Mouse (Mus musculus) forebrain, embryonic 15.5 days (tissue): ENCODE results near the gene Paqr8. TPM values are rescaled to one million over a fixed set of nuclear protein-coding genes. Genes with fewer than 3 reads are reported as not detected.

ENCODE experiments used
- ATAC-seq: fragments of 200-750 bp; cut with Nextera tagmentation; replicated peaks from 2 replicates; pipeline ENCODE4 v1.8.0; 2017; ENCODE audit warnings: mild to moderate bottlenecking, moderate TSS enrichment, moderate library complexity
- H3K27ac ChIP-seq: fragments of 300-500 bp; sonication (generic); replicated peaks from 2 replicates; pipeline ENCODE4 v1.5.1; 2015; ENCODE audit warnings: mild to moderate bottlenecking, inconsistent platforms
- H3K27me3 ChIP-seq: fragments of 300-500 bp; sonication (generic); 2 replicates; pipeline ENCODE4 v1.6.1; 2015; ENCODE audit warnings: inconsistent platforms
- H3K36me3 ChIP-seq: fragments of 300-500 bp; sonication (generic); 2 replicates; pipeline ENCODE4 v1.6.1; 2015; ENCODE audit warnings: mild to moderate bottlenecking, inconsistent platforms
- H3K4me1 ChIP-seq: fragments of 300-500 bp; sonication (generic); 2 replicates; pipeline ENCODE4 v1.6.1; 2015; ENCODE audit warnings: inconsistent platforms
- H3K4me2 ChIP-seq: fragments of 300-500 bp; sonication (generic); replicated peaks from 2 replicates; pipeline ENCODE4 v1.6.1; 2015; ENCODE audit warnings: mild to moderate bottlenecking, inconsistent platforms
- H3K4me3 ChIP-seq: fragments of 300-500 bp; sonication (generic); 2 replicates; pipeline ENCODE4 v1.5.1; 2015; ENCODE audit warnings: mild to moderate bottlenecking, inconsistent platforms
- H3K9ac ChIP-seq: fragments of 300-500 bp; sonication (generic); replicated peaks from 2 replicates; pipeline ENCODE4 v1.6.1; 2015; ENCODE audit warnings: mild to moderate bottlenecking, inconsistent platforms
- H3K9me3 ChIP-seq: fragments of 300-500 bp; sonication (generic); 2 replicates; pipeline ENCODE4 v1.6.1; 2016; ENCODE audit warnings: inconsistent platforms
- WGBS: fragments of 180-500 bp; shearing (Covaris S2); methylation state at CpG from one replicate; pipeline ENCODE4 v1.1.7; 2015; ENCODE audit warnings: mixed read lengths; 5-methylcytosine and 5-hydroxymethylcytosine counted together
- polyA plus RNA-seq: library from polyadenylated mRNA; unstranded; fragments of >200 nt; fragmentation: Nextera tagmentation; extraction: Ambion mirVana; gene quantifications from 2 replicates; pipeline ENCODE4 v1.2.1, GENCODE M21; 2015

Paqr8 gene
- polyA plus RNA-seq, 1 experiment from 2014 or later: 22.5 TPM

DNA sequence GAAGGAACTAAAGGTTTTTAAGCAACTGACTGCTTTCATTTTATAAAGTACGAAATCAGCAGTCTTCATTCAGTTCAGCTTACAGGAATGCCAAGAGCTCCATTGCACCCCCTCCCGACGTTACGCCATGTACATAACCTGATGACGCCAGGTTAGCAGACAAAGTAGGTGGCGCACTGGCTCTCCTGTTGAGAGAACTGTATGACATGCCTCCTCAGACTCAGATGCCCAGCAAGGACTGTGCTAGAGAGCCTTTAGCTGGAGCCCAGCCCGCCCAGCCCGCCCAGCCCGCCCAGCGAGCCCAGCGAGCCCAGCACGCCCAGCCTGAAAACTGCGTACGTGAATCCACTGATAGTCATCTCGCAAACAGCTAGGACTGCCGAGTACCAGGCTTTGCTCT, 49.7 kb downstream of the Paqr8 start:
- Histone ChIP-seq H3K4me2 (no peak overlapping the region), H3K36me3 (0 out of 2 replicates have a peak, but pooled peaks cover 2% of the 10 kb centered on the region), H3K9ac (no peak overlapping the region), H3K4me1 (no peaks in the 10 kb centered on the region), H3K4me3 (no peak overlapping the region), H3K27ac (no peak overlapping the region), H3K9me3 (no peaks in the 10 kb centered on the region), H3K27me3 (no peaks in the 10 kb centered on the region)
- ATAC-seq: peak; percentile 51; the same call in 1 of the 2 replicates
- WGBS: 72% methylated on average over 16 of the region's 16 CpGs

DNA sequence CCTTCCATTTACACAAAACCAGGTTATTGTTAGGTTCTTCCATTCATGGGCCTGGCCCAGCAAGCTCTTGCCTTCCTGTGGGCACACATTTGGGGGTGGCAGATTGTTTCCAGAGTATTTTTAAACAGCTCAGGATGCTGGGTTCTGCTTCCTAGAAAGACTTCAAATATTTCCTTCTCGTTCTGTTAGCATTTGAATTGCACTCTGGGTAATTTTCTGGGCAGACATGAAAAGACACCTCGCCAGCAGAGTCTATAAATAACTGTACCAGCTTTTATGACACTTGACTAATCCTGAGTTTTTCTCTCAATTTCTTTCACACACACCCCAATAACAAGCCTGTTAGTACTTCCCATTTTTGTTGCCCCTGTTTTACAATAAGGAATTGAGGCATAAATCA, 50.9 kb downstream of the Paqr8 start:
- WGBS: 42% methylated on average over 2 of the region's 2 CpGs
- Histone ChIP-seq H3K4me1 (no peaks in the 10 kb centered on the region), H3K36me3 (0 out of 2 replicates have a peak, but pooled peaks cover 2% of the 10 kb centered on the region), H3K4me3 (no peak overlapping the region), H3K27ac (no peak overlapping the region; the same call in 1 of the 2 replicates), H3K4me2 (no peak overlapping the region), H3K9me3 (no peaks in the 10 kb centered on the region), H3K9ac (no peak overlapping the region), H3K27me3 (no peaks in the 10 kb centered on the region)
- ATAC-seq: 0 out of 2 replicates have a peak, but pooled peaks have one; percentile 24

GRCm38 (mm10) chr1:20941857-20942256, 51.5 kb downstream of the Paqr8 start:
- WGBS: 82% methylated on average over 7 of the region's 7 CpGs
- H3K4me3 ChIP-seq: no peak overlapping the region
- no peak overlapping the region for H3K4me2 ChIP-seq
- no peaks in the 10 kb centered on the region for H3K36me3 ChIP-seq
- no peaks in the 10 kb centered on the region for H3K4me1 ChIP-seq
- H3K9me3 ChIP-seq: no peaks in the 10 kb centered on the region
- no peak overlapping the region for H3K9ac ChIP-seq
- ATAC-seq: no peak
- no peak overlapping the region; the same call in 1 of the 2 replicates for H3K27ac ChIP-seq
- H3K27me3 ChIP-seq: no peaks in the 10 kb centered on the region

GRCm38 (mm10) chr1:20943016-20943415, 52.6 kb downstream of the Paqr8 start:
- no peaks in the 10 kb centered on the region for H3K4me1 ChIP-seq
- ATAC-seq: no peak
- H3K27ac ChIP-seq: no peak overlapping the region
- H3K36me3 ChIP-seq: no peaks in the 10 kb centered on the region
- WGBS: 98% methylated on average over 2 of the region's 2 CpGs
- no peaks in the 10 kb centered on the region for H3K9me3 ChIP-seq
- no peak overlapping the region for H3K9ac ChIP-seq
- H3K4me3 ChIP-seq: no peak overlapping the region
- no peaks in the 10 kb centered on the region for H3K27me3 ChIP-seq
- H3K4me2 ChIP-seq: no peak overlapping the region

- peak within 1 kb of the TSS; percentile 69 for H3K9ac ChIP-seq
- no peaks in the 10 kb centered on the region for H3K27me3 ChIP-seq
- H3K4me1 ChIP-seq: peaks cover 5% of the 10 kb centered on the region
- no peaks in the 10 kb centered on the region for H3K36me3 ChIP-seq
- peak within 1 kb of the TSS; percentile 76 for H3K27ac ChIP-seq
- H3K9me3 ChIP-seq: no peaks in the 10 kb centered on the region
- peak; percentile 98 for ATAC-seq
- H3K4me3 ChIP-seq: peak within 1 kb of the TSS; percentile 55
- peak within 1 kb of the TSS; percentile 69 for H3K4me2 ChIP-seq
- WGBS: 1% methylated on average over 21 of the region's 23 CpGs
Observed at GRCm38 (mm10) chr1:20951300-20951763, 60.9 kb downstream of the Paqr8 start, which contains the start of gene Efhc1. Gene Efhc1 (plus strand): TSS chr1:20951626.

- Histone ChIP-seq H3K27ac (peak overlapping the region; percentile 76), H3K27me3 (no peaks in the 10 kb centered on the region), H3K9ac (peak overlapping the region; percentile 69), H3K36me3 (no peaks in the 10 kb centered on the region), H3K9me3 (no peaks in the 10 kb centered on the region), H3K4me3 (peak overlapping the region; percentile 55), H3K4me1 (peaks cover 5% of the 10 kb centered on the region), H3K4me2 (peak overlapping the region; percentile 69)
- 5% methylated on average over 16 of the region's 16 CpGs for WGBS
- ATAC-seq: no peak
Observed at GRCm38 (mm10) chr1:20951799-20952198, 61.4 kb downstream of the Paqr8 start.

GRCm38 (mm10) chr1:20954876-20955275, 64.5 kb downstream of the Paqr8 start:
- no peak for ATAC-seq
- Histone ChIP-seq H3K27ac (no peak overlapping the region), H3K27me3 (no peaks in the 10 kb centered on the region), H3K36me3 (no peaks in the 10 kb centered on the region), H3K9me3 (no peaks in the 10 kb centered on the region), H3K4me1 (peaks cover 5% of the 10 kb centered on the region), H3K9ac (no peak overlapping the region), H3K4me3 (no peak overlapping the region), H3K4me2 (no peak overlapping the region)
- 82% methylated on average over 3 of the region's 3 CpGs for WGBS

DNA sequence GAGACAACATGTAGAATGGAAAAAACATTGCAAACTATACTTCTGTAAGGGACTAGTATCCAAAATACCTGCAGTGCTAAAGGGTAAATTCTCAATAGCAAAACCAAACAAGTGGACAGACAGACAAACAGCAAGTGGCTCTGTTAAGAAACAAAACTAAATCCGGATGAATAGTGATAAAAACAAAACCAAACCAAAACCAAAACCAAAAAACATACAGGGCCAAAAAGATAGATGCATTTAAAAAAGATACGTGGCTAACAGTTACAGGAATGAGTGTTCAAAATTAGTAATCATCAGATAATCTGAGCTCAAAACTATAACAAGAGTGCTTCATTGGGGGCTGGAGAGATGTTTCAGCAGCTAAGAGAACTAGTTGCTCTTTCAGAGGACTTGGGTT, 79.2 kb downstream of the Paqr8 start:
- Histone ChIP-seq H3K4me1 (no peaks in the 10 kb centered on the region), H3K9ac (no peak overlapping the region), H3K4me3 (no peak overlapping the region), H3K27me3 (no peaks in the 10 kb centered on the region), H3K36me3 (no peaks in the 10 kb centered on the region), H3K27ac (no peak overlapping the region), H3K4me2 (no peak overlapping the region), H3K9me3 (no peaks in the 10 kb centered on the region)
- WGBS: 90% methylated on average over 2 of the region's 2 CpGs
- ATAC-seq: no peak

- WGBS: 93% methylated on average over 6 of the region's 6 CpGs
- Histone ChIP-seq H3K9ac (no peak overlapping the region), H3K27me3 (no peaks in the 10 kb centered on the region), H3K9me3 (no peaks in the 10 kb centered on the region), H3K4me3 (no peak overlapping the region), H3K4me2 (no peak overlapping the region), H3K27ac (no peak overlapping the region), H3K36me3 (no peaks in the 10 kb centered on the region), H3K4me1 (no peaks in the 10 kb centered on the region)
- no peak for ATAC-seq
Observed at GRCm38 (mm10) chr1:20973389-20973788, 83.0 kb downstream of the Paqr8 start.

DNA sequence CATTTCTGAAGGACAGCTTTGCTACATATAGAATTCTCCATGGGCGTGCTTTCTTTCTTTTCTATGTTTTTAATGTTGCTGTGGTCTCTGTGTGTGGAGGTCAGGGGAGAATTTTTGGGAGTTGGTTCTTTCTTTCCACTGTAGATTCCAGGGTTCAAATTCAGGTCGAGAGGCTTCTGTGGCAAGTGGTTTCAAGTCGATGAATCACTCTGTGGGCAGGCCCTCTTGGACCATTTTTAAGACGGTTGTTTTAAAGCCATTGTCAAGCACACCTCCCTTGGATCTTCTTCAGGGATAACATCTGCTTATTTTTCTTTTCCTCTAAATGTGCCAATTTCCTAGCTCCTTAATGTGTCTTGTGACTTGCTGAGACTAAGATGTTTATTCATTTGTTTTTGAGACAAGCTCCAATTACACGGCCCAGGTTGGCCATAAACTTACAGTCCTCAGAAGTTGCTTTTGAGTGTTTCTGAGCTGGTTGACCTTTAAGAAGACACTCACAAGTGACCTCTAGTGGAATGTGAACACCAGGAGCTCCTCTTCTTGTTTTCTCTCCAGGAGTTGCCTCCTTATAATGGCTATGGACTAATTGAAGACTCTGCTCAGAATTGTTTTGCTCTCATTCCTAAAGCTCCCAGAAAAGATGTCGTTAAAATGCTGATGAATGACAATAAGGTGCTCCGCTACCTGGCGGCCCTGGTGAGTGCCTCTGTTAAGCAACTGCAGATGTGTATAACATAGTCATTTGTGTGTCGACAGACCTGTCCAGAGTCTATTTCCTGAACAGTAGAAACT, 84.1 kb downstream of the Paqr8 start:
- no peak for ATAC-seq
- WGBS: 79% methylated on average over 9 of the region's 9 CpGs
- no peak overlapping the region for H3K9ac ChIP-seq
- H3K4me1 ChIP-seq: no peaks in the 10 kb centered on the region
- no peak overlapping the region for H3K4me3 ChIP-seq
- H3K36me3 ChIP-seq: no peaks in the 10 kb centered on the region
- no peak overlapping the region for H3K4me2 ChIP-seq
- no peak overlapping the region for H3K27ac ChIP-seq
- H3K9me3 ChIP-seq: no peaks in the 10 kb centered on the region
- H3K27me3 ChIP-seq: no peaks in the 10 kb centered on the region

GRCm38 (mm10) chr1:20980553-20980952, 90.1 kb downstream of the Paqr8 start:
- Histone ChIP-seq H3K4me3 (no peak overlapping the region), H3K4me1 (no peaks in the 10 kb centered on the region), H3K4me2 (no peak overlapping the region), H3K27ac (no peak overlapping the region), H3K9ac (no peak overlapping the region), H3K36me3 (no peaks in the 10 kb centered on the region), H3K9me3 (no peaks in the 10 kb centered on the region), H3K27me3 (no peaks in the 10 kb centered on the region)
- WGBS: 50% methylated on average over 1 of the region's 1 CpGs
- ATAC-seq: no peak

GRCm38 (mm10) chr1:20981764-20982163, 91.4 kb downstream of the Paqr8 start:
- H3K9me3 ChIP-seq: no peaks in the 10 kb centered on the region
- 93% methylated on average over 6 of the region's 6 CpGs for WGBS
- H3K27me3 ChIP-seq: no peaks in the 10 kb centered on the region
- H3K4me3 ChIP-seq: no peak overlapping the region
- H3K4me1 ChIP-seq: no peaks in the 10 kb centered on the region
- no peak overlapping the region for H3K27ac ChIP-seq
- ATAC-seq: no peak
- no peak overlapping the region for H3K4me2 ChIP-seq
- no peaks in the 10 kb centered on the region for H3K36me3 ChIP-seq
- H3K9ac ChIP-seq: no peak overlapping the region
